Mouse (Mus musculus) bone marrow, adult 2 months (tissue): ENCODE measurements around the gene Acvrl1.

ENCODE experiments used
- CTCF ChIP-seq: fragments of 200-500 bp; IDR thresholded peaks from 2 replicates; pipeline ENCODE4 v1.5.1; 2011; ENCODE audit warnings: low read length, control low read depth; ENCODE audit not compliant: control insufficient read depth, insufficient read depth
- POLR2A ChIP-seq: fragments of 200-500 bp; IDR thresholded peaks from 2 replicates; pipeline ENCODE4 v1.6.1; 2011; ENCODE audit warnings: low read depth, mild to moderate bottlenecking, control low read depth, low read length, borderline replicate concordance; ENCODE audit not compliant: control insufficient read depth

- no peak for TF ChIP-seq POLR2A
- TF ChIP-seq CTCF = no peak
Measured at GRCm38 (mm10) chr15:101106011-101106410, 22.3 kb upstream of the Acvrl1 start.
